Mouse (Mus musculus) midbrain, embryonic 15.5 days (tissue): ENCODE measurements at regions not wholly inside any gene's neighbourhood (a gene's known extent, or its start where the extent isn't known, plus 50 kb on each side); places are given as distances from the start of the nearest gene placed in this dataset.
"Not testable (repeated sequence)": the region's sequence is repeated elsewhere in the genome, so short reads cannot be mapped to it uniquely, and the experiment has no call there.

Experiments used
- ATAC-seq: fragments of 200-750 bp; cut with Nextera tagmentation; replicated peaks from 2 replicates; pipeline ENCODE4 v1.8.0; 2017; ENCODE audit warnings: moderate TSS enrichment
- H3K27ac ChIP-seq: fragments of 300-500 bp; sonication (generic); 2 replicates; pipeline ENCODE4 v1.5.1; 2015; ENCODE audit warnings: mild to moderate bottlenecking, inconsistent platforms
- H3K27me3 ChIP-seq: fragments of 300-500 bp; sonication (generic); replicated peaks from 2 replicates; pipeline ENCODE4 v1.6.1; 2015; ENCODE audit warnings: inconsistent platforms
- H3K36me3 ChIP-seq: fragments of 300-500 bp; sonication (generic); replicated peaks from 2 replicates; pipeline ENCODE4 v1.6.1; 2015; ENCODE audit warnings: inconsistent platforms
- H3K4me1 ChIP-seq: fragments of 300-500 bp; sonication (generic); 2 replicates; pipeline ENCODE4 v1.6.1; 2015; ENCODE audit warnings: inconsistent platforms
- H3K4me2 ChIP-seq: fragments of 300-500 bp; sonication (generic); 2 replicates; pipeline ENCODE4 v1.6.1; 2015; ENCODE audit warnings: inconsistent platforms, mild to moderate bottlenecking, moderate library complexity
- H3K4me3 ChIP-seq: fragments of 300-500 bp; sonication (generic); 2 replicates; pipeline ENCODE4 v1.5.1; 2015; ENCODE audit warnings: mild to moderate bottlenecking, inconsistent platforms
- H3K9ac ChIP-seq: fragments of 300-500 bp; sonication (generic); 2 replicates; pipeline ENCODE4 v1.6.1; 2015; ENCODE audit warnings: mild to moderate bottlenecking, inconsistent platforms
- H3K9me3 ChIP-seq: fragments of 300-500 bp; sonication (generic); 2 replicates; pipeline ENCODE4 v1.6.1; 2016; ENCODE audit warnings: inconsistent platforms
- WGBS: fragments of 180-500 bp; shearing (Covaris S2); methylation state at CpG from one replicate; pipeline ENCODE4 v1.1.7; 2015; ENCODE audit warnings: mixed read lengths; 5-methylcytosine and 5-hydroxymethylcytosine counted together

DNA sequence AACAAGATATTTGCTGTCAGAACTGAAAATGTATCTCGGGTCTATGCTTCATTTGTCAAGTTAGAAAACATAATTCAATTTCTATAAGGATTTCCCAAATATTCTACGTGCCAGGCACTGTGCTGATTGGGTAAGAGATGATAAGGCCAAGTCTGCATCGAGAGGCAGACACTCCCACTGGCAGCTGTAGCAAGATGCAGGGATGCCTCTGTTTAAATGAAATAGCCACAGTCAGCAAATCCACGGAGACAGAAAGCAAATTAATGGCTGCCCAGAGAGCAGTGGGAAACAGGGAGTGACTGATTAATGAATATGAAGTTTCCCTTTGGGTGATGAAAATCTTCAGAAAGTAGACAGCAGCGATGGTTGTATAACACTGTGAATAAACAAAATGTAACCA, 71.6 kb upstream of the Gm12728 start:
- H3K4me3 ChIP-seq = no peak overlapping the region
- H3K27ac ChIP-seq = no peak overlapping the region
- no peak overlapping the region for H3K4me2 ChIP-seq
- H3K36me3 ChIP-seq = no peaks in the 10 kb centered on the region
- 56% methylated on average over 5 of the region's 5 CpGs for WGBS
- no peaks in the 10 kb centered on the region for H3K9me3 ChIP-seq
- no peaks in the 10 kb centered on the region for H3K27me3 ChIP-seq
- ATAC-seq = no peak
- no peak overlapping the region for H3K9ac ChIP-seq
- H3K4me1 ChIP-seq = no peaks in the 10 kb centered on the region

- ATAC-seq = no peak
- H3K9ac ChIP-seq = no peak overlapping the region
- H3K36me3 ChIP-seq = no peaks in the 10 kb centered on the region
- H3K9me3 ChIP-seq = no peaks in the 10 kb centered on the region
- no peak overlapping the region for H3K27ac ChIP-seq
- 80% methylated on average over 3 of the region's 3 CpGs for WGBS
- H3K27me3 ChIP-seq = no peaks in the 10 kb centered on the region
- H3K4me1 ChIP-seq = no peaks in the 10 kb centered on the region
- H3K4me3 ChIP-seq = no peak overlapping the region
- no peak overlapping the region for H3K4me2 ChIP-seq
Measured at GRCm38 (mm10) chr4:105728696-105729095, 61.0 kb upstream of the Gm12728 start.

GRCm38 (mm10) chr4:105730900-105731299, 58.8 kb upstream of the Gm12728 start:
- no peak overlapping the region for H3K9ac ChIP-seq
- WGBS = 86% methylated on average over 2 of the region's 2 CpGs
- H3K27ac ChIP-seq = no peak overlapping the region
- H3K4me3 ChIP-seq = no peak overlapping the region
- ATAC-seq = no peak
- no peaks in the 10 kb centered on the region for H3K36me3 ChIP-seq
- no peaks in the 10 kb centered on the region for H3K27me3 ChIP-seq
- H3K9me3 ChIP-seq = no peaks in the 10 kb centered on the region
- H3K4me1 ChIP-seq = no peaks in the 10 kb centered on the region
- H3K4me2 ChIP-seq = no peak overlapping the region

GRCm38 (mm10) chr4:105735116-105735515, 54.6 kb upstream of the Gm12728 start:
- not testable (repeated sequence) for H3K4me1 ChIP-seq, ATAC-seq, H3K4me3 ChIP-seq, H3K27me3 ChIP-seq, H3K4me2 ChIP-seq, H3K36me3 ChIP-seq, H3K9me3 ChIP-seq, H3K27ac ChIP-seq, H3K9ac ChIP-seq
- 96% methylated on average over 7 of the region's 9 CpGs for WGBS
